Mouse (Mus musculus) hindbrain, embryonic 10.5 days (tissue): ENCODE results near the gene Kif1a. TPM values are rescaled to one million over a fixed set of nuclear protein-coding genes. Genes with fewer than 3 reads are reported as not detected.

ENCODE experiments used
- DNase-seq: peaks from one replicate; pipeline ENCODE4 v3.0.0-alpha.2; 2017; ENCODE audit warnings: low spot score
- H3K27ac ChIP-seq: fragments of 300-500 bp; sonication (generic); 2 replicates; pipeline ENCODE4 v1.5.1; 2016; ENCODE audit warnings: mild to moderate bottlenecking, moderate library complexity
- H3K27me3 ChIP-seq: fragments of 300-500 bp; sonication (generic); 2 replicates; pipeline ENCODE4 v1.6.1; 2016; ENCODE audit warnings: mild to moderate bottlenecking; ENCODE audit not compliant: poor library complexity, insufficient read depth, severe bottlenecking
- H3K36me3 ChIP-seq: fragments of 300-500 bp; sonication (generic); 2 replicates; pipeline ENCODE4 v1.6.1; 2016; ENCODE audit warnings: mild to moderate bottlenecking, moderate library complexity
- H3K4me1 ChIP-seq: fragments of 300-500 bp; sonication (generic); replicated peaks from 2 replicates; pipeline ENCODE4 v1.6.1; 2016; ENCODE audit warnings: mild to moderate bottlenecking
- H3K4me3 ChIP-seq: fragments of 300-500 bp; sonication (generic); 2 replicates; pipeline ENCODE4 v1.5.1; 2016; ENCODE audit warnings: mild to moderate bottlenecking, moderate library complexity
- H3K9me3 ChIP-seq: fragments of 300-500 bp; sonication (generic); 2 replicates; pipeline ENCODE4 v1.6.1; 2016; ENCODE audit warnings: mild to moderate bottlenecking, moderate library complexity
- WGBS: fragments of 180-500 bp; shearing (Covaris S2); methylation state at CpG from one replicate; pipeline ENCODE4 v1.1.7; 2016; 5-methylcytosine and 5-hydroxymethylcytosine counted together
- polyA plus RNA-seq: library from polyadenylated mRNA; unstranded; fragments of >200 nt; fragmentation: Nextera tagmentation; extraction: Ambion mirVana; gene quantifications from 2 replicates; pipeline ENCODE4 v1.2.1, GENCODE M21; 2016

The Kif1a gene
- polyA plus RNA-seq, 1 experiment from 2014 or later: 79.0 TPM

- 0 out of 2 replicates have a peak, but pooled peaks cover 3% of the 10 kb centered on the region for H3K9me3 ChIP-seq
- H3K27me3 ChIP-seq: no peaks in the 10 kb centered on the region
- no peak for DNase-seq
- H3K27ac ChIP-seq: no peak within 1 kb of the TSS
- H3K36me3 ChIP-seq: no peaks in the 10 kb centered on the region
- WGBS: 84% methylated on average over 7 of the region's 7 CpGs
- no peak within 1 kb of the TSS for H3K4me3 ChIP-seq
- H3K4me1 ChIP-seq: no peaks in the 10 kb centered on the region
These were observed 95.7 kb downstream of the Kif1a start, which contains the start of gene Aqp12 for GRCm38 (mm10) chr1:93006061-93006460. Aqp12 (plus strand) TSS chr1:93006334.

- no peaks in the 10 kb centered on the region for H3K36me3 ChIP-seq
- 68% methylated on average over 2 of the region's 2 CpGs for WGBS
- no peak overlapping the region for H3K27ac ChIP-seq
- no peaks in the 10 kb centered on the region for H3K27me3 ChIP-seq
- no peaks in the 10 kb centered on the region for H3K4me1 ChIP-seq
- no peak for DNase-seq
- no peaks in the 10 kb centered on the region for H3K9me3 ChIP-seq
- no peak overlapping the region for H3K4me3 ChIP-seq
These were observed 108.9 kb downstream of the Kif1a start for GRCm38 (mm10) chr1:92992880-92993279.

- WGBS: 83% methylated on average over 6 of the region's 6 CpGs
- no peaks in the 10 kb centered on the region for H3K27me3 ChIP-seq
- no peak overlapping the region for H3K27ac ChIP-seq
- H3K36me3 ChIP-seq: no peaks in the 10 kb centered on the region
- no peaks in the 10 kb centered on the region for H3K4me1 ChIP-seq
- H3K9me3 ChIP-seq: no peaks in the 10 kb centered on the region
- no peak for DNase-seq
- H3K4me3 ChIP-seq: no peak overlapping the region
These were observed 109.4 kb downstream of the Kif1a start for GRCm38 (mm10) chr1:92992214-92992855.

GRCm38 (mm10) chr1:92989891-92990290 lies 111.9 kb downstream of the Kif1a start:
- Histone ChIP-seq H3K36me3 (no peaks in the 10 kb centered on the region), H3K4me3 (no peak overlapping the region), H3K9me3 (no peaks in the 10 kb centered on the region), H3K4me1 (no peaks in the 10 kb centered on the region), H3K27me3 (no peaks in the 10 kb centered on the region), H3K27ac (no peak overlapping the region)
- DNase-seq: no peak
- WGBS: 84% methylated on average over 4 of the region's 4 CpGs

- Histone ChIP-seq H3K27me3 (no peaks in the 10 kb centered on the region), H3K4me1 (no peaks in the 10 kb centered on the region), H3K36me3 (no peaks in the 10 kb centered on the region), H3K9me3 (no peaks in the 10 kb centered on the region), H3K27ac (no peak overlapping the region), H3K4me3 (no peak overlapping the region)
- WGBS: 90% methylated on average over 4 of the region's 4 CpGs
- no peak for DNase-seq
These were observed 112.9 kb downstream of the Kif1a start for GRCm38 (mm10) chr1:92988894-92989293.

- Histone ChIP-seq H3K9me3 (no peaks in the 10 kb centered on the region), H3K4me3 (no peak overlapping the region), H3K27ac (no peak overlapping the region), H3K4me1 (no peaks in the 10 kb centered on the region), H3K27me3 (no peaks in the 10 kb centered on the region), H3K36me3 (no peaks in the 10 kb centered on the region)
- DNase-seq: no peak
- 89% methylated on average over 5 of the region's 5 CpGs for WGBS
These were observed 116.8 kb downstream of the Kif1a start for GRCm38 (mm10) chr1:92984999-92985398.

- Histone ChIP-seq H3K4me3 (no peak overlapping the region), H3K27ac (no peak overlapping the region), H3K36me3 (no peaks in the 10 kb centered on the region), H3K4me1 (peaks cover 8% of the 10 kb centered on the region; the same call in 1 of the 2 replicates), H3K27me3 (no peaks in the 10 kb centered on the region), H3K9me3 (no peaks in the 10 kb centered on the region)
- 90% methylated on average over 17 of the region's 17 CpGs for WGBS
- DNase-seq: no peak
These were observed 118.7 kb downstream of the Kif1a start for GRCm38 (mm10) chr1:92982931-92983605.

- Histone ChIP-seq H3K36me3 (no peaks in the 10 kb centered on the region), H3K9me3 (no peaks in the 10 kb centered on the region), H3K4me1 (peaks cover 15% of the 10 kb centered on the region), H3K4me3 (no peak overlapping the region), H3K27me3 (0 out of 2 replicates have a peak, but pooled peaks cover 5% of the 10 kb centered on the region), H3K27ac (no peak overlapping the region)
- DNase-seq: no peak
- WGBS: 86% methylated on average over 7 of the region's 7 CpGs
These were observed 120.5 kb downstream of the Kif1a start for GRCm38 (mm10) chr1:92981056-92981845.

GRCm38 (mm10) chr1:92979073-92979602 lies 122.6 kb downstream of the Kif1a start:
- Histone ChIP-seq H3K27ac (no peak overlapping the region), H3K27me3 (0 out of 2 replicates have a peak, but pooled peaks cover 6% of the 10 kb centered on the region), H3K9me3 (no peaks in the 10 kb centered on the region), H3K36me3 (no peaks in the 10 kb centered on the region), H3K4me3 (no peak overlapping the region), H3K4me1 (peaks cover 21% of the 10 kb centered on the region)
- WGBS: 35% methylated on average over 11 of the region's 11 CpGs
- DNase-seq: no peak

GRCm38 (mm10) chr1:92978645-92979044 lies 123.1 kb downstream of the Kif1a start:
- 49% methylated on average over 7 of the region's 7 CpGs for WGBS
- no peaks in the 10 kb centered on the region for H3K36me3 ChIP-seq
- no peak for DNase-seq
- H3K27ac ChIP-seq: no peak overlapping the region
- no peaks in the 10 kb centered on the region for H3K9me3 ChIP-seq
- no peak overlapping the region for H3K4me3 ChIP-seq
- H3K27me3 ChIP-seq: 0 out of 2 replicates have a peak, but pooled peaks cover 6% of the 10 kb centered on the region
- peaks cover 21% of the 10 kb centered on the region for H3K4me1 ChIP-seq

- 0 out of 2 replicates have a peak, but pooled peaks cover 6% of the 10 kb centered on the region for H3K27me3 ChIP-seq
- no peak overlapping the region for H3K4me3 ChIP-seq
- peaks cover 21% of the 10 kb centered on the region for H3K4me1 ChIP-seq
- WGBS: 51% methylated on average over 6 of the region's 6 CpGs
- no peaks in the 10 kb centered on the region for H3K9me3 ChIP-seq
- H3K36me3 ChIP-seq: no peaks in the 10 kb centered on the region
- no peak overlapping the region for H3K27ac ChIP-seq
- no peak for DNase-seq
These were observed 125.6 kb downstream of the Kif1a start for GRCm38 (mm10) chr1:92976141-92976566.

- Histone ChIP-seq H3K9me3 (no peaks in the 10 kb centered on the region), H3K27me3 (0 out of 2 replicates have a peak, but pooled peaks cover 6% of the 10 kb centered on the region), H3K27ac (no peak overlapping the region), H3K4me3 (no peak overlapping the region), H3K36me3 (no peaks in the 10 kb centered on the region), H3K4me1 (peaks cover 13% of the 10 kb centered on the region)
- no peak for DNase-seq
- 81% methylated on average over 1 of the region's 1 CpGs for WGBS
These were observed 128.9 kb downstream of the Kif1a start for GRCm38 (mm10) chr1:92972854-92973253.
